Mouse (Mus musculus) brain, embryonic 14.5 days (tissue): ENCODE data around the gene Slc25a42.

Experiments used
- CTCF ChIP-seq: fragments of 200-500 bp; IDR thresholded peaks from 2 replicates; pipeline ENCODE4 v1.5.1; 2012; ENCODE audit warnings: inconsistent platforms, mild to moderate bottlenecking, moderate library complexity, borderline replicate concordance; ENCODE audit not compliant: insufficient read depth, insufficient read length; ENCODE audit errors: extremely low read depth
- POLR2A ChIP-seq: fragments of 200-500 bp; IDR thresholded peaks from 2 replicates; pipeline ENCODE4 v1.6.1; 2012; ENCODE audit warnings: mild to moderate bottlenecking, inconsistent platforms, borderline replicate concordance; ENCODE audit not compliant: poor library complexity, insufficient read depth, insufficient read length, severe bottlenecking; ENCODE audit errors: extremely low read depth

DNA sequence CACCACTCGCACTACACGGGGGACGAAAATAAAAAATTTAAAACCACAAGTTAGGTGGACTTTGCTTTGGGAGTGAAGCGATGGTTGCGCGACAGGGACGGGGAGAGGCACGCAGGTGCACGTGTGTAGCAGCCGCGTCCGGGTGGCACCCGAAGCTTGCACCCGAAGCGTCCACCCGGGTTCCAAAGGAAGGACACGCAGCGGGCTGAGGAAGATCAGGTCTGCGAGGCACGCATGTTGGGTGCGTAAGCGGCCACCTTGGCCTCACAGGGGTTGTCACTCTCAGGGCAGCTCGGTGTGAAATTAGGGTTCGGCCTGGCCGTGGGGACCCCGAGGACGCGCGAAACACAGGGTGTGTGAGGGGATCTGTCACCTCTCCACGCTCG lies 386 bp downstream of the Slc25a42 start:
- TF ChIP-seq CTCF (no peak), POLR2A (no peak)
